Mouse (Mus musculus) forebrain, embryonic 12.5 days (tissue): Measurements from ENCODE around the gene Psme1. TPM values are rescaled to one million over a fixed set of nuclear protein-coding genes. Genes with fewer than 3 reads are reported as not detected.
A peak's percentile ranks its signal among the peaks of the same experiment; 100 is the strongest.

ENCODE experiments used
- ATAC-seq: fragments of 200-750 bp; cut with Nextera tagmentation; 2 replicates; pipeline ENCODE4 v1.8.0; 2017; ENCODE audit warnings: moderate TSS enrichment; ENCODE audit not compliant: low FRiP score
- H3K27ac ChIP-seq: fragments of 300-500 bp; sonication (generic); 2 replicates; pipeline ENCODE4 v1.5.1; 2016; ENCODE audit warnings: mild to moderate bottlenecking
- H3K27me3 ChIP-seq: fragments of 300-500 bp; sonication (generic); 2 replicates; pipeline ENCODE4 v1.6.1; 2016; ENCODE audit warnings: mild to moderate bottlenecking
- H3K36me3 ChIP-seq: fragments of 300-500 bp; sonication (generic); replicated peaks from 2 replicates; pipeline ENCODE4 v1.6.1; 2016; ENCODE audit warnings: mild to moderate bottlenecking
- H3K4me1 ChIP-seq: fragments of 300-500 bp; sonication (generic); 2 replicates; pipeline ENCODE4 v1.6.1; 2016
- H3K4me2 ChIP-seq: fragments of 300-500 bp; sonication (generic); 2 replicates; pipeline ENCODE4 v1.6.1; 2016; ENCODE audit warnings: mild to moderate bottlenecking, moderate library complexity
- H3K4me3 ChIP-seq: fragments of 300-500 bp; sonication (generic); replicated peaks from 2 replicates; pipeline ENCODE4 v1.5.1; 2016; ENCODE audit warnings: mild to moderate bottlenecking
- H3K9ac ChIP-seq: fragments of 300-500 bp; sonication (generic); 2 replicates; pipeline ENCODE4 v1.6.1; 2016; ENCODE audit warnings: mild to moderate bottlenecking
- H3K9me3 ChIP-seq: fragments of 300-500 bp; sonication (generic); 2 replicates; pipeline ENCODE4 v1.6.1; 2016
- WGBS: fragments of 180-500 bp; shearing (Covaris S2); methylation state at CpG from one replicate; pipeline ENCODE4 v1.1.7; 2016; 5-methylcytosine and 5-hydroxymethylcytosine counted together
- polyA plus RNA-seq: library from polyadenylated mRNA; unstranded; fragments of >200 nt; fragmentation: Nextera tagmentation; extraction: Ambion mirVana; gene quantifications from 2 replicates; pipeline ENCODE4 v1.2.1, GENCODE M21; 2016

Psme1 gene
- 117 and 119 TPM in 2 replicates for polyA plus RNA-seq

DNA sequence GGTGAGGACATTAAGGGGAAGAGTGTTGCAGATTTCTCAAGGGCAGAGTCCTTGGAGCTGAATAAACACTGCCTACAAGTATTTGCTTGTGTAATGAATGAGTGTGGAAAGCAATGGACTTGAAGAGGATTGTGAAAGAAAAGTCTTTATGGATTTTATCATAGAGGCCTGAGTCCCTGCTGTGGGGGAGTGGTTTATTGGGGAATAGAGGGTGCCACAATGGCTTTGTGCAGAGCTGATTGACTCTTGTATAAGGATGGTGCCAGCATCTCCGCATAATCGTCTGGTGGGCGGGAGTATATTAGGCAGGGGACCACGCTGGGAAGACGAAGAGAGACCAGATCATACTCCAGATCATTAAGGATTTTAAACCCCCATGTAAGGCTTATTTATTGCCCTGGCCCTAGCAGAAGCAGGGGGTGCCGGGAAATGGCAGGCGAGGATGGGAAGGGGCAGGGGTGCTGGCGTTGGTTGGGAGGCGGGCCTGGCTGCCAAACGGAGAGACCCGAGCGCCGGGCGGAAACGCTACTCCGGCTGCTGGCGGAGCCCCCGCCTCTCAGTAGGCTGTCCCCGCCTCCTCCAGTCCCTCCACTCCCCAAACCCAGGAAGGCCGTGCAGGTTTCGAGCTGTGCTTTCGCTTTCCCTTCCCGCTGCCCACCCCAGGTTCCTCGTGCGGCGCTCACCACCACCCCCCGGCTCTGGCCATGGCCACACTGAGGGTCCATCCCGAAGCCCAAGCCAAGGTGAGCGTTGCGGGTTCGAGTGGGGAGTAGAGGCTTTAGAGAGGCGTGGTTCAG lies at the start of gene Psme1:
Psme1 (plus strand) TSS at position 253 of the 797 bp plus-strand sequence.
- ATAC-seq, result peak; percentile 94
- Histone ChIP-seq H3K27me3 (no peaks in the 10 kb centered on the region), H3K9me3 (no peaks in the 10 kb centered on the region), H3K36me3 (peaks cover 18% of the 10 kb centered on the region), H3K4me2 (peak within 1 kb of the TSS; percentile 88), H3K4me3 (peak within 1 kb of the TSS; percentile 67), H3K9ac (peak within 1 kb of the TSS; percentile 86), H3K4me1 (peaks cover 12% of the 10 kb centered on the region), H3K27ac (peak within 1 kb of the TSS; percentile 80)
- WGBS, result 3% methylated on average over 32 of the region's 32 CpGs

GRCm38 (mm10) chr14:55536116-55536745 lies 41.7 kb upstream of the Psme1 start:
- H3K27ac ChIP-seq, result no peak overlapping the region
- H3K4me3 ChIP-seq, result no peak overlapping the region
- H3K9ac ChIP-seq, result no peak overlapping the region
- peaks cover 15% of the 10 kb centered on the region for H3K4me1 ChIP-seq
- no peak for ATAC-seq
- 61% methylated on average over 6 of the region's 6 CpGs for WGBS
- 0 out of 2 replicates have a peak, but pooled peaks cover 3% of the 10 kb centered on the region for H3K27me3 ChIP-seq
- no peak overlapping the region for H3K4me2 ChIP-seq
- H3K36me3 ChIP-seq, result no peaks in the 10 kb centered on the region
- no peaks in the 10 kb centered on the region for H3K9me3 ChIP-seq

- 0% methylated on average over 32 of the region's 32 CpGs for WGBS
- Histone ChIP-seq H3K36me3 (peaks cover 13% of the 10 kb centered on the region), H3K27ac (peak within 1 kb of the TSS; percentile 83)
Measured at GRCm38 (mm10) chr14:55540067-55540786, 37.7 kb upstream of the Psme1 start, which contains the start of gene Pck2. Gene Pck2, plus strand, starts transcription at chr14:55540266.

GRCm38 (mm10) chr14:55540787-55541321 lies 37.1 kb upstream of the Psme1 start:
- no peaks in the 10 kb centered on the region for H3K9me3 ChIP-seq
- 7% methylated on average over 10 of the region's 10 CpGs for WGBS

More at GRCm38 (mm10) chr14:55540067-55540786, 37.7 kb upstream of the Psme1 start, which contains the start of gene Pck2:
- 0 out of 2 replicates have a peak, but pooled peaks cover 3% of the 10 kb centered on the region for H3K27me3 ChIP-seq
- no peaks in the 10 kb centered on the region for H3K9me3 ChIP-seq
- peak within 1 kb of the TSS; percentile 57 for H3K4me3 ChIP-seq
- peaks cover 19% of the 10 kb centered on the region for H3K4me1 ChIP-seq
- ATAC-seq, result peak; percentile 84
- H3K9ac ChIP-seq, result peak within 1 kb of the TSS; percentile 72
- H3K4me2 ChIP-seq, result peak within 1 kb of the TSS; percentile 90

GRCm38 (mm10) chr14:55542268-55542667 lies 35.7 kb upstream of the Psme1 start:
- H3K36me3 ChIP-seq, result peaks cover 19% of the 10 kb centered on the region
- 0 out of 2 replicates have a peak, but pooled peaks cover 3% of the 10 kb centered on the region for H3K27me3 ChIP-seq
- peaks cover 19% of the 10 kb centered on the region for H3K4me1 ChIP-seq
- H3K9ac ChIP-seq, result no peak overlapping the region
- no peak overlapping the region for H3K27ac ChIP-seq
- no peak for ATAC-seq
- no peak overlapping the region for H3K4me2 ChIP-seq
- no peaks in the 10 kb centered on the region for H3K9me3 ChIP-seq
- 97% methylated on average over 12 of the region's 12 CpGs for WGBS
- H3K4me3 ChIP-seq, result no peak overlapping the region

More at GRCm38 (mm10) chr14:55540787-55541321, 37.1 kb upstream of the Psme1 start:
- peaks cover 16% of the 10 kb centered on the region for H3K36me3 ChIP-seq
- peak overlapping the region; percentile 72 for H3K9ac ChIP-seq
- H3K4me3 ChIP-seq, result peak overlapping the region; percentile 57
- ATAC-seq, result peak; percentile 72
- H3K27ac ChIP-seq, result peak overlapping the region; percentile 83
- 0 out of 2 replicates have a peak, but pooled peaks cover 3% of the 10 kb centered on the region for H3K27me3 ChIP-seq
- H3K4me1 ChIP-seq, result peaks cover 19% of the 10 kb centered on the region
- peak overlapping the region; percentile 90 for H3K4me2 ChIP-seq

- Histone ChIP-seq H3K4me2 (no peak overlapping the region), H3K36me3 (peaks cover 38% of the 10 kb centered on the region), H3K27ac (0 out of 2 replicates have a peak overlapping the region, but pooled peaks have one; percentile 19), H3K9ac (peak overlapping the region; percentile 38; the same call in 1 of the 2 replicates), H3K4me1 (peaks cover 19% of the 10 kb centered on the region), H3K4me3 (no peak overlapping the region), H3K9me3 (no peaks in the 10 kb centered on the region), H3K27me3 (no peaks in the 10 kb centered on the region)
- ATAC-seq, result no peak
- WGBS, result 85% methylated on average over 9 of the region's 9 CpGs
Measured at GRCm38 (mm10) chr14:55544334-55544733, 33.6 kb upstream of the Psme1 start.

- ATAC-seq, result no peak
- no peaks in the 10 kb centered on the region for H3K27me3 ChIP-seq
- 88% methylated on average over 6 of the region's 6 CpGs for WGBS
- H3K4me3 ChIP-seq, result no peak overlapping the region
- no peak overlapping the region for H3K9ac ChIP-seq
- no peak overlapping the region for H3K27ac ChIP-seq
- H3K4me2 ChIP-seq, result no peak overlapping the region
- H3K4me1 ChIP-seq, result no peaks in the 10 kb centered on the region
- no peaks in the 10 kb centered on the region for H3K9me3 ChIP-seq
- H3K36me3 ChIP-seq, result peaks cover 26% of the 10 kb centered on the region
Measured at GRCm38 (mm10) chr14:55550191-55550590, 27.7 kb upstream of the Psme1 start.

- H3K9ac ChIP-seq, result no peak overlapping the region
- no peak for ATAC-seq
- no peak overlapping the region for H3K27ac ChIP-seq
- no peaks in the 10 kb centered on the region for H3K4me1 ChIP-seq
- H3K36me3 ChIP-seq, result peaks cover 22% of the 10 kb centered on the region
- no peaks in the 10 kb centered on the region for H3K27me3 ChIP-seq
- WGBS, result 71% methylated on average over 5 of the region's 5 CpGs
- H3K4me2 ChIP-seq, result no peak overlapping the region
- H3K4me3 ChIP-seq, result no peak overlapping the region
- no peaks in the 10 kb centered on the region for H3K9me3 ChIP-seq
Measured at GRCm38 (mm10) chr14:55551347-55551746, 26.6 kb upstream of the Psme1 start.

DNA sequence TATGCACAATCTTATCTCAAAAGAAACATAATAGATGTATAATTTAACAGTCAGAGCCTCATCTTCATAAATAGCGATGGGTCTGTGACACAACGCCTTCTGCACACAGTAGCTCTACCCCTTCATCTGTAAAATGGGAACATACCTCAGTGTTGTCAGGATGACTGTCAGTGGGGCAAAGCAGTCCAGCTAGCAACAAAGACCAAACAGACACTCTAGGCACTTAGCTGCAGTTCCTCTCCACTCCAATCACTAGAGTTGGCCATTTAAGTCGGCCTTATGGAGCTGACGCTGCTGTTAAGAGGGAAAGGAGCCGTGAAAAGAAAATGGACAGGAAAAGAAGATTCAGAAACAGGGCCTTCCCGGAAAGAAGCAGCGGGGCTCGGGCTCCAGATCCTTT lies 26.1 kb upstream of the Psme1 start:
- ATAC-seq, result no peak
- no peaks in the 10 kb centered on the region for H3K27me3 ChIP-seq
- no peak overlapping the region for H3K9ac ChIP-seq
- peaks cover 20% of the 10 kb centered on the region for H3K36me3 ChIP-seq
- H3K4me2 ChIP-seq, result no peak overlapping the region
- H3K4me1 ChIP-seq, result peaks cover under 1% of the 10 kb centered on the region; the same call in 1 of the 2 replicates
- H3K27ac ChIP-seq, result no peak overlapping the region
- WGBS, result 94% methylated on average over 8 of the region's 8 CpGs
- no peak overlapping the region for H3K4me3 ChIP-seq
- H3K9me3 ChIP-seq, result no peaks in the 10 kb centered on the region

DNA sequence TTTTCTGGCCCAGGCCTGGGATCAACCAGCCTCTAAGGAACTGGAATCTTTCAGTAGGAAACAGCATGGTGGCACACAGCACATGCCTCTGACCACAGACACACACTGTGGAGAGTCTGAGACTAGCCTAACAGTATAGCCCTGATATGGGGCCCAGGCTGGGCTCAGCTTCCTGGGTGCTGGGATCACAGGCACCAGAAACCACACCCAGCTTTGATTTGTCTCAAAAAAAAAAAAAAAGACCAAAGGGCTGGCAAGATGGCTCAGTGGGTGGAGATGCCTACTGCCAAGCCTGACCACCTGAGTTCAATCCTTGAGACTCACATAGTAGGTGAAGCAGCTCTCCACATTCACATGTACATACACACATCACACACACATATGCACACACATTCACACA lies 23.3 kb upstream of the Psme1 start:
- ATAC-seq, result no peak
- Histone ChIP-seq H3K27ac (no peak overlapping the region), H3K4me2 (no peak overlapping the region), H3K9ac (no peak overlapping the region), H3K36me3 (no peaks in the 10 kb centered on the region), H3K4me1 (peaks cover 5% of the 10 kb centered on the region; the same call in 1 of the 2 replicates), H3K4me3 (no peak overlapping the region), H3K9me3 (no peaks in the 10 kb centered on the region), H3K27me3 (no peaks in the 10 kb centered on the region)

- WGBS, result 75% methylated on average over 3 of the region's 3 CpGs
- Histone ChIP-seq H3K9me3 (no peaks in the 10 kb centered on the region), H3K27ac (no peak overlapping the region), H3K36me3 (no peaks in the 10 kb centered on the region), H3K9ac (no peak overlapping the region), H3K4me2 (no peak overlapping the region), H3K27me3 (no peaks in the 10 kb centered on the region), H3K4me3 (no peak overlapping the region), H3K4me1 (peaks cover 5% of the 10 kb centered on the region; the same call in 1 of the 2 replicates)
- no peak for ATAC-seq
Measured at GRCm38 (mm10) chr14:55555788-55556187, 22.1 kb upstream of the Psme1 start.
